Mouse (Mus musculus) yolk sac, embryonic 10.5 days (tissue): ENCODE results near the gene Fastkd1.
"Not testable (repeated sequence)": the region's sequence is repeated elsewhere in the genome, so short reads cannot be mapped to it uniquely, and the experiment has no call there.

Source experiments
- DNase-seq: peaks from one replicate; pipeline ENCODE4 v3.0.0-alpha.2; 2017; ENCODE audit warnings: low spot score

Fastkd1 gene

GRCm38 (mm10) chr2:69712981-69713625 lies at the start of gene Fastkd1:
Gene Fastkd1 (minus strand): TSS chr2:69713516.
- peak; percentile 87 for DNase-seq

GRCm38 (mm10) chr2:69760980-69761379 lies 47.7 kb upstream of the Fastkd1 start:
- no peak for DNase-seq

GRCm38 (mm10) chr2:69745091-69745490 lies 31.8 kb upstream of the Fastkd1 start:
- DNase-seq = no peak

- no peak for DNase-seq
These were observed 10.2 kb upstream of the Fastkd1 start for GRCm38 (mm10) chr2:69723519-69723825.

- peak; percentile 92 for DNase-seq
These were observed 9.6 kb upstream of the Fastkd1 start for GRCm38 (mm10) chr2:69722650-69723518.

- no peak for DNase-seq
These were observed 8.9 kb upstream of the Fastkd1 start, which contains the start of gene Ppig for GRCm38 (mm10) chr2:69722273-69722649. Gene Ppig (plus strand): TSS chr2:69722545.

- DNase-seq = no peak
These were observed 5.8 kb upstream of the Fastkd1 start for GRCm38 (mm10) chr2:69719121-69719520.

- DNase-seq = no peak
These were observed 3.2 kb upstream of the Fastkd1 start for GRCm38 (mm10) chr2:69716483-69716882.

- no peak for DNase-seq
These were observed 810 bp upstream of the Fastkd1 start for GRCm38 (mm10) chr2:69714126-69714525.

- DNase-seq = no peak
These were observed 304 bp upstream of the Fastkd1 start for GRCm38 (mm10) chr2:69713626-69714014.

- no peak for DNase-seq
These were observed 1.1 kb downstream of the Fastkd1 start for GRCm38 (mm10) chr2:69712171-69712570.

- DNase-seq = no peak
These were observed 12.9 kb downstream of the Fastkd1 start for GRCm38 (mm10) chr2:69700446-69700845.

GRCm38 (mm10) chr2:69693501-69693900 lies 19.8 kb downstream of the Fastkd1 start:
- DNase-seq = no peak

- DNase-seq = no peak
These were observed 22.5 kb downstream of the Fastkd1 start for GRCm38 (mm10) chr2:69690843-69691242.

- DNase-seq = no peak
These were observed 23.1 kb downstream of the Fastkd1 start for GRCm38 (mm10) chr2:69690214-69690613.

GRCm38 (mm10) chr2:69684488-69684887 lies 28.8 kb downstream of the Fastkd1 start:
- no peak for DNase-seq

- DNase-seq = no peak
These were observed 30.1 kb downstream of the Fastkd1 start for GRCm38 (mm10) chr2:69683036-69683805.

GRCm38 (mm10) chr2:69681931-69682330 lies 31.4 kb downstream of the Fastkd1 start:
- no peak for DNase-seq

GRCm38 (mm10) chr2:69679990-69680389 lies 33.3 kb downstream of the Fastkd1 start:
- no peak for DNase-seq

GRCm38 (mm10) chr2:69677215-69677614 lies 36.1 kb downstream of the Fastkd1 start:
- DNase-seq = not testable (repeated sequence)

GRCm38 (mm10) chr2:69676713-69677112 lies 36.6 kb downstream of the Fastkd1 start:
- DNase-seq = no peak

GRCm38 (mm10) chr2:69675266-69675665 lies 38.0 kb downstream of the Fastkd1 start:
- DNase-seq = no peak

- no peak for DNase-seq
These were observed 39.6 kb downstream of the Fastkd1 start for GRCm38 (mm10) chr2:69673723-69674122.
